Mouse (Mus musculus): ENCODE measurements around the gene Clk3.

Gene Clk3

GRCm38 (mm10) chr9:57770836-57771235, 5.2 kb upstream of the Clk3 start:
- no peak for DNase-seq (ENCODE audit: low read depth, low spot score)

- no peak for DNase-seq (ENCODE audit: low read depth, low spot score)
Measured at GRCm38 (mm10) chr9:57770214-57770613, 4.6 kb upstream of the Clk3 start.

DNA sequence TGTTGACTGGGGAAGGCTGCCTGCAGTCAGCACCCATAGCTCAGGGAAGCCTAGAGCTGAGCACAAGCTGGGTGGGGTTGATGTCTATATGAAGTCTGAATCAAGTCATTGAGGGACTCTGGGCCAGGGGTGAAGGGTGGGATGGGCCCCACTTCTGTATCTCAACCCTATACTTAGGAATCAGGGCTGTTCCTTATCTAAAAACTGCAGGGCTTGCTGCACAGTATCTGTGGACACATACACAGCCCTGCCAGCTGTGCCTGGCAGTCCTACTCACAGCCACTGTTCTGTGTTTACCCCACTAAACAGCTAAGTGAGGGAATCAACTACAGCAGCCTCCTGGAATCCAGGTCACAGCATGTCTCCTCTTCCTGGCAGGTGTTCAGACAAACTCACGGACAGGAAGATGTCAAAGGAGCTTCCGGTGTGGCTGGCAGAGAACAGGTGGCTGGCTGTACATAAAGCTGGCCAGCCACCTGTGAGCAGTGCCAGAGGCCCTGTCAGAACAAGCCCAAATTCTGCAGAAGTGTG, 3.9 kb upstream of the Clk3 start:
- DNase-seq (ENCODE audit: low read depth, low spot score) = peak; percentile 68

GRCm38 (mm10) chr9:57767231-57767630, 1.6 kb upstream of the Clk3 start:
- DNase-seq (ENCODE audit: low read depth, low spot score) = peak; percentile 60

GRCm38 (mm10) chr9:57766431-57766830, 771 bp upstream of the Clk3 start:
- no peak for DNase-seq (ENCODE audit: low read depth, low spot score)

DNA sequence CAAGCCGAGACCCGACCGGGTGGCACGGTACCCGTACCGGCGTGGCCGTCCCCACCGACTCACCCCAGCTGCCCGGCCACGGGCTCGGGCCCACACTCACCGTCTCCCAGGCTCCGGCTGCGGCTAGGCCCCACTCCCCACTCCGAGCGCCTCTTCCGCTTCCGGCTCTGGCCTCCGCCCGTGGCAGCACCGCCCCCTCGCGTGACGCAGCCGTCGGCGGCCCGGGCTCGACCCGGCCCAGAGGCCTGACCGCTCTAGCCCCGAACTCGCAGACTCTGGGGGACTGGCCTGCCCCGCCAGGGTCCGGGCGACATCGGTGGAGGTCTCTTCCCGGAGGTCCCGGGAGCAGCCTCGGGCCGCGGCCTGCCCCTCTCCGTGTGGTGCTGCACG, 691 bp downstream of the Clk3 start:
- peak; percentile 90 for DNase-seq (ENCODE audit: low read depth, low spot score)

GRCm38 (mm10) chr9:57764147-57764973, 1.3 kb downstream of the Clk3 start:
- DNase-seq (ENCODE audit: low read depth, low spot score) = peak; percentile 82

DNA sequence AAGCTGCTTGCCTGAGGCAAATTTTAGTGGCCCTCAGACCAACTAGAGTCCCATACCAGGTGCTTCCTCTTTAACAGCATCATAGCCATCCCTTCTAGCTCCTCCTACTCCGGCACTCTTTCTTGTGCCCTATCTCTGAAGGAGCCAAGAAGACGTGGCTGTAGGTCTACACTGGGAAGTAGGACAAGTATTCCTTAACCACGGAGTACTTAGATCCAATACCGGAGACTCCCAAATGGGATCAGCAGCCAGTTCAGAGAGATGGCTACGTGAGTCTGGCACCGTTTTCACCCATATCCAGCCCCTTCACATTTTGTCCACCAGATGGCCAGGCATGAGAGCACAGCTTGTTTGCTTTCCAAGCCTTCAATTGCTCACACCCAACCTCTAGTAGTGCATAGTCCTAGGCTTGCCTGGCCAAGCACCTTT, 3.1 kb downstream of the Clk3 start:
- DNase-seq (ENCODE audit: low read depth, low spot score) = no peak

GRCm38 (mm10) chr9:57761563-57762551, 3.8 kb downstream of the Clk3 start:
- DNase-seq (ENCODE audit: low read depth, low spot score) = peak; percentile 54

GRCm38 (mm10) chr9:57760416-57761146, 5.1 kb downstream of the Clk3 start:
- no peak for DNase-seq (ENCODE audit: low read depth, low spot score)

GRCm38 (mm10) chr9:57759289-57759688, 6.4 kb downstream of the Clk3 start:
- peak; percentile 87 for DNase-seq (ENCODE audit: low read depth, low spot score)

GRCm38 (mm10) chr9:57758528-57758927, 7.1 kb downstream of the Clk3 start:
- DNase-seq (ENCODE audit: low read depth, low spot score) = no peak

DNA sequence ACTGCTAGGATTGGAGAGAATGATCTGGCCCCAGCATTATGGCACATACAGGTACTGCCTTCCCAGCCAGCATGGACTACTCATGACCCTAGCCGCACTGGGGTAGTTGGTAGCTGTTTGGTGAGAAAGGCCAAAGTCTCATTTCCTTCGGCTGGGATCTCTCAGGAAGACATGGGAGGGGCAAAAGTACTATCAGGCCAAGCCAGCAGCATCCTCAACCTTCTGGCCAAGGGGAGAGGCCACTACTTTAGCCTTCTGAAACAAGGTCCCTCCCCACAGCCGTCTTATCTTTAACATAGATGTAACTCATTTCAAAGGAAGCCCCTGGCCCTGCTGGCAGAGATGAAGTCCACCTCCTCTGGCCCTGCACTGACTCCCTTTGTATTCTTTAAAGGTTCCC, 8.1 kb downstream of the Clk3 start:
- no peak for DNase-seq (ENCODE audit: low read depth, low spot score)

DNA sequence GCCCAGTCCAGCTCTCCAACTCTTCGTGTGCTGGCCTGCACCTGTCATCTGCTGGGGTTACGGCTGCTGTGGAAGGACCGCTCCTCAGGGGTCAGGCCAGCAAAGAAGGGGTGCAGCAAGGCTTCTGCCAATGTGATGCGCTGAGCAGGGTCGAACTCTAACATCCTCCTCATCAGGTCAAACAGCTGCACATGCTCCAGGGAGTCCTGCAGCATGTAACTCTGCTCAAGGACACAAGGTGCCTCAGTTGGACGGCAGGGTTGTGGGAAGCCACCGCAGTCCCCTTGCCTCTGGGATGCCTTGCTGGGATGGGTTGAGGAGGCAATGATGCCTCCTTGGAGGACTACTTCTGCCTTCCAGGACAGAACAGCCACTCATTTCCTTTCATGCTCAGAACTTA, 14.8 kb downstream of the Clk3 start:
- no peak for DNase-seq (ENCODE audit: low read depth, low spot score)

DNA sequence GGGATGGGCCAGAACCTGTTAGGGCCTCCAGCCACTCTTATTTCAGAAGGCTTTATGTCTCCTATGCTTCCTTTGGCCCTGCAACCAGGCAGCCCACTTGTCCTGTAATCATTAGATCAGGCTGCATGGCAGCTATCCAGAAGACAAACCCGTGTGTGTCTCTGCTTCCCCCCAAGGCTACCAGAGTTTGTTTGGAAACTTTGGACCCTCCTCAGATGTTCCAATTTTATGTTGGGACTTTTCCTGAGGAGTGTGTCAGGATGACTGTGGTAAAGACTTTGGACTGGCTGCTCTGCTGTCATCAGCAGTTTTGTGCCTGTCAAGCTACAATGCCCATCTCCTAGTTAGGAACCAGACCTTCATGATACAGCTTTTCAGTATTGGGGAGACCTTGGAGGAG, 16.8 kb downstream of the Clk3 start:
- no peak for DNase-seq (ENCODE audit: low read depth, low spot score)

- DNase-seq (ENCODE audit: low read depth, low spot score) = no peak
Measured at GRCm38 (mm10) chr9:57748137-57748536, 17.5 kb downstream of the Clk3 start.

- DNase-seq (ENCODE audit: low read depth, low spot score) = no peak
Measured at GRCm38 (mm10) chr9:57747067-57747466, 18.6 kb downstream of the Clk3 start.

GRCm38 (mm10) chr9:57744462-57745091, 21.1 kb downstream of the Clk3 start:
- peak; percentile 57 for DNase-seq (ENCODE audit: low read depth, low spot score)

DNA sequence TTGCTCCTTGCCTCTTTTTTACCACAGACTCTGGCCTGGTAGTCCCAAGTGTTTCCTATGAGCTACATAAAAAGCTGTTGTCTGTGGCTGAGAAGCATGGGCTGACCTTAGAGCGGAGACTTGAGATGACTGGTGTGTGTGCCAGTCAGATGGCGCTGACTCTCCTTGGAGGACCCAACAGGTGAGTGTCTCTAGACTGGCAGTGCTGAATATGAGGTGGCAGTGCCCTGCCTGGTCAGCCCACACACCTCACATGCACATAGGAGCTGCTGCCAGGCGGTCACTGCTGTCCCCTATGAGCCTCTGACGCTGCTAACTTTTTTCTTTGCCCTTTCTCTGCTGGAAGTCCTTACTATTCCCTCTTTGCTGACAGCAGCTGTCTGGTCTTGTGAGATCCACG, 25.8 kb downstream of the Clk3 start:
- peak; percentile 57 for DNase-seq (ENCODE audit: low read depth, low spot score)

GRCm38 (mm10) chr9:57733606-57734005, 32.1 kb downstream of the Clk3 start:
- no peak for DNase-seq (ENCODE audit: low read depth, low spot score)

- DNase-seq (ENCODE audit: low read depth, low spot score) = no peak
Measured at GRCm38 (mm10) chr9:57728312-57728711, 37.3 kb downstream of the Clk3 start.
